Mouse (Mus musculus): ENCODE results near the gene Vmn2r105. TPM values are rescaled to one million over a fixed set of nuclear protein-coding genes. Genes with fewer than 3 reads are reported as not detected.

The Vmn2r105 gene
- total RNA-seq (2022), result not detected

- DNase-seq, result no peak
Measured at GRCm38 (mm10) chr17:20234952-20235351, at the start of gene Vmn2r105. TSS of gene Vmn2r105 (minus strand) at chr17:20235052.

GRCm38 (mm10) chr17:20255522-20255921, 20.7 kb upstream of the Vmn2r105 start:
- DNase-seq, result no peak

GRCm38 (mm10) chr17:20182997-20183396, 51.9 kb downstream of the Vmn2r105 start, which contains the start of gene Fpr-rs6:
TSS of gene Fpr-rs6 (minus strand) at chr17:20183097.
- DNase-seq, result no peak

Other genes with a start within 250 kb of the Vmn2r105 start
- gene Vmn2r104, start 186.7 kb downstream of the Vmn2r105 start, total RNA-seq (2022), result under 1 TPM in 1 of 4 experiments, not detected in 3; 0.03 TPM
- not detected for gene Fpr-rs7, start 120.8 kb downstream of the Vmn2r105 start, total RNA-seq (2022)
- not detected for gene Fpr-rs6, start 52.0 kb downstream of the Vmn2r105 start, total RNA-seq (2022)
- gene Vmn2r106, start 50.5 kb upstream of the Vmn2r105 start, total RNA-seq (2022), result not detected
- gene Vmn2r107, start 110.2 kb upstream of the Vmn2r105 start, total RNA-seq (2022), result not detected
- gene Vmn1r224, start 179.1 kb upstream of the Vmn2r105 start, total RNA-seq (2022), result not detected
- gene Vmn2r108, start 246.3 kb upstream of the Vmn2r105 start, total RNA-seq (2022), result not detected

All from adrenal gland, adult 8-10 months (tissue).